Mouse (Mus musculus) thymus, postnatal 14 days (tissue): ENCODE measurements at regions not wholly inside any gene's neighbourhood (a gene's known extent, or its start where the extent isn't known, plus 50 kb on each side); places are given as distances from the start of the nearest gene placed in this dataset.

ENCODE experiments used
- DNase-seq: peaks from one replicate; pipeline ENCODE4 v3.0.0; 2021

- no peak for DNase-seq
Measured at GRCm38 (mm10) chr13:112081935-112082334, 206.3 kb upstream of the Ankrd55 start.

- no peak for DNase-seq
Measured at GRCm38 (mm10) chr13:112084484-112085278, 203.6 kb upstream of the Ankrd55 start.

GRCm38 (mm10) chr13:112088312-112088771 is 199.9 kb upstream of the Ankrd55 start:
- no peak for DNase-seq

- no peak for DNase-seq
Measured at GRCm38 (mm10) chr13:112090737-112091136, 197.5 kb upstream of the Ankrd55 start.

GRCm38 (mm10) chr13:112095595-112096139 is 192.6 kb upstream of the Ankrd55 start:
- DNase-seq = no peak

GRCm38 (mm10) chr13:112099953-112100591 is 188.2 kb upstream of the Ankrd55 start:
- no peak for DNase-seq

GRCm38 (mm10) chr13:112100592-112101420 is 187.4 kb upstream of the Ankrd55 start:
- peak; percentile 65 for DNase-seq

- no peak for DNase-seq
Measured at GRCm38 (mm10) chr13:112101421-112101756, 186.9 kb upstream of the Ankrd55 start.

GRCm38 (mm10) chr13:112105953-112106352 is 182.3 kb upstream of the Ankrd55 start:
- DNase-seq = no peak

GRCm38 (mm10) chr13:112114741-112115201 is 173.5 kb upstream of the Ankrd55 start:
- DNase-seq = no peak

- DNase-seq = no peak
Measured at GRCm38 (mm10) chr13:112116101-112116726, 172.0 kb upstream of the Ankrd55 start.

GRCm38 (mm10) chr13:112118564-112118963 is 169.7 kb upstream of the Ankrd55 start:
- no peak for DNase-seq

- no peak for DNase-seq
Measured at GRCm38 (mm10) chr13:112119611-112120041, 168.6 kb upstream of the Ankrd55 start.

GRCm38 (mm10) chr13:112120346-112120745 is 167.9 kb upstream of the Ankrd55 start:
- no peak for DNase-seq

GRCm38 (mm10) chr13:112121110-112121509 is 167.1 kb upstream of the Ankrd55 start:
- no peak for DNase-seq

GRCm38 (mm10) chr13:112122842-112123373 is 165.3 kb upstream of the Ankrd55 start:
- no peak for DNase-seq

GRCm38 (mm10) chr13:112125769-112126469 is 162.3 kb upstream of the Ankrd55 start:
- DNase-seq = no peak

GRCm38 (mm10) chr13:112130220-112130619 is 158.0 kb upstream of the Ankrd55 start:
- no peak for DNase-seq

GRCm38 (mm10) chr13:112130774-112131173 is 157.5 kb upstream of the Ankrd55 start:
- no peak for DNase-seq

- DNase-seq = no peak
Measured at GRCm38 (mm10) chr13:112131191-112131590, 157.1 kb upstream of the Ankrd55 start.

GRCm38 (mm10) chr13:112133736-112134135 is 154.5 kb upstream of the Ankrd55 start:
- no peak for DNase-seq

- DNase-seq = no peak
Measured at GRCm38 (mm10) chr13:112134701-112135100, 153.6 kb upstream of the Ankrd55 start.
